Mouse (Mus musculus) thymus, adult 2 months (tissue): ENCODE measurements around the gene Prkcb.

Experiments used
- CTCF ChIP-seq: fragments of 200-500 bp; IDR thresholded peaks from 2 replicates; pipeline ENCODE4 v1.5.1; 2012; ENCODE audit warnings: mild to moderate bottlenecking, control low read depth, low read length, moderate library complexity, borderline replicate concordance; ENCODE audit not compliant: control insufficient read depth, poor library complexity, insufficient read depth; ENCODE audit errors: extremely low read depth
- POLR2A ChIP-seq: fragments of 200-500 bp; IDR thresholded peaks from 2 replicates; pipeline ENCODE4 v1.6.1; 2012; ENCODE audit warnings: mild to moderate bottlenecking, low read length, control low read depth, moderate library complexity; ENCODE audit not compliant: control insufficient read depth, poor library complexity, insufficient read depth; ENCODE audit errors: extremely low read depth

DNA sequence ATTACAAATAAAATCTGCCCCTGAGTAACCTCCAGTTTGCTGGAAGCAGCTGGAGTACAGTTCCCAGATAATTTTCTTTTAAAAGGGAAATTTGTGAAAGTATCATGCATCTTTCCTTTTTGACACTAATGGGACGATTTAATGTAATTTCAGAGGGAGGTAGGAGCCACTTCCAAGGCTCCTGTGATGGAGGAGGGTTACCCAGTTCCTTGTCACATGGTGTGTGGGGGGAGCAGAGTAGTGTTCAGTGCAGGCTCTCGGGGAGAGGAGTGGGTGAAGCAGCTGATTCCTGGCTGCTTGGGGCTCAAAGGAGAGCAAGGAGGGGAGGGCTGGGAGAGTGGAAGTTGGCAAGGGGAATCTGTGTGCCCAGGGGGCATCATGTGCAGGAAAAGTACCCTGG, 68.4 kb downstream of the Prkcb start:
- TF ChIP-seq CTCF (no peak), POLR2A (no peak)
